Mouse (Mus musculus): ENCODE measurements around the gene Tefm. TPM values are rescaled to one million over a fixed set of nuclear protein-coding genes. Genes with fewer than 3 reads are reported as not detected.
"Not testable (repeated sequence)": the region's sequence is repeated elsewhere in the genome, so short reads cannot be mapped to it uniquely, and the experiment has no call there.

Tefm gene
- 9.7 and 11.4 TPM in 2 replicates for total RNA-seq (2015)
- total RNA-seq (2017), result 10.4 and 11.4 TPM in 2 replicates

GRCm38 (mm10) chr11:80141825-80142521 lies at the start of gene Tefm:
Tefm (minus strand) TSS chr11:80142175.
- peak; percentile 83 for ATAC-seq (ENCODE audit: poor library complexity, severe bottlenecking)

GRCm38 (mm10) chr11:80190280-80190679 lies 48.3 kb upstream of the Tefm start:
- no peak for ATAC-seq (ENCODE audit: poor library complexity, severe bottlenecking)

- not testable (repeated sequence) for ATAC-seq (ENCODE audit: poor library complexity, severe bottlenecking)
Observed at GRCm38 (mm10) chr11:80185441-80185976, 43.5 kb upstream of the Tefm start.

- no peak for ATAC-seq (ENCODE audit: poor library complexity, severe bottlenecking)
Observed at GRCm38 (mm10) chr11:80184531-80185071, 42.6 kb upstream of the Tefm start.

GRCm38 (mm10) chr11:80183705-80184255 lies 41.8 kb upstream of the Tefm start, which contains the start of gene Rnf135:
Rnf135 (plus strand) TSS chr11:80183851.
- peak; percentile 100 for ATAC-seq (ENCODE audit: poor library complexity, severe bottlenecking)

- peak; percentile 51 for ATAC-seq (ENCODE audit: poor library complexity, severe bottlenecking)
Observed at GRCm38 (mm10) chr11:80183054-80183704, 41.2 kb upstream of the Tefm start.

GRCm38 (mm10) chr11:80181021-80181749 lies 39.2 kb upstream of the Tefm start:
- no peak for ATAC-seq (ENCODE audit: poor library complexity, severe bottlenecking)

GRCm38 (mm10) chr11:80178316-80178715 lies 36.3 kb upstream of the Tefm start:
- no peak for ATAC-seq (ENCODE audit: poor library complexity, severe bottlenecking)

GRCm38 (mm10) chr11:80176911-80177895 lies 35.2 kb upstream of the Tefm start:
- ATAC-seq (ENCODE audit: poor library complexity, severe bottlenecking), result peak; percentile 57

- ATAC-seq (ENCODE audit: poor library complexity, severe bottlenecking), result no peak
Observed at GRCm38 (mm10) chr11:80173963-80174670, 32.1 kb upstream of the Tefm start.

GRCm38 (mm10) chr11:80171884-80172283 lies 29.9 kb upstream of the Tefm start:
- ATAC-seq (ENCODE audit: poor library complexity, severe bottlenecking), result no peak

- no peak for ATAC-seq (ENCODE audit: poor library complexity, severe bottlenecking)
Observed at GRCm38 (mm10) chr11:80170351-80170750, 28.4 kb upstream of the Tefm start.

- ATAC-seq (ENCODE audit: poor library complexity, severe bottlenecking), result peak; percentile 53; the same call in 1 of the 2 replicates
Observed at GRCm38 (mm10) chr11:80169629-80170028, 27.7 kb upstream of the Tefm start.

- ATAC-seq (ENCODE audit: poor library complexity, severe bottlenecking), result peak; percentile 84
Observed at GRCm38 (mm10) chr11:80168611-80169249, 26.8 kb upstream of the Tefm start.

- no peak for ATAC-seq (ENCODE audit: poor library complexity, severe bottlenecking)
Observed at GRCm38 (mm10) chr11:80168121-80168520, 26.1 kb upstream of the Tefm start.

- ATAC-seq (ENCODE audit: poor library complexity, severe bottlenecking), result no peak
Observed at GRCm38 (mm10) chr11:80164224-80164623, 22.2 kb upstream of the Tefm start.

GRCm38 (mm10) chr11:80163362-80164116 lies 21.6 kb upstream of the Tefm start:
- ATAC-seq (ENCODE audit: poor library complexity, severe bottlenecking), result no peak

GRCm38 (mm10) chr11:80161041-80161440 lies 19.1 kb upstream of the Tefm start:
- no peak for ATAC-seq (ENCODE audit: poor library complexity, severe bottlenecking)

Measured in megakaryocyte, adult 5-6 weeks (primary cell).